Mouse (Mus musculus): ENCODE measurements at regions not wholly inside any gene's neighbourhood (a gene's known extent, or its start where the extent isn't known, plus 50 kb on each side); places are given as distances from the start of the nearest gene placed in this dataset.

- no peak for DNase-seq (ENCODE audit: low read depth, low spot score)
Measured at GRCm38 (mm10) chr5:73927534-73927933, 140.7 kb downstream of the Usp46 start.

DNA sequence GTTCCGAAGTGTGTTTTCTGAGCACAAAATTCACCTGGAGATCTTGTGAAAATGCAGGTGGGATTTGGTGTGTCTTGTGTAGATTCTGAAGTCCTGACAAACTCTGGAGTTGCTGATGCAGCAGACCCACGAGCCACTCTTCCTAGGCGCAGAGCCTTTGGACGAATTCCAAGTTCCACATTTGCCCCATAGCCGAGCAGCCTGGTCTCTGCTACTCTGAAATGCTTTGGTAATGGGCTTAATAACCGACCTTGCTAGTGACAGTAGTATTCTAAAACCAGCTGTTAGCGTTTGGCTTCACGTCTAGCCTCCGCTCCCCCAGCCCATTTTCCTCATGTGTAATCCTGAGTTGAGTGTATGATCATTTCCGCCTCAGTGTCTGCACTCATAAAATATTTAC is 139.5 kb downstream of the Usp46 start:
- DNase-seq (ENCODE audit: low read depth, low spot score): no peak

- no peak for DNase-seq (ENCODE audit: low read depth, low spot score)
Measured at GRCm38 (mm10) chr5:73930205-73930604, 138.0 kb downstream of the Usp46 start.

DNA sequence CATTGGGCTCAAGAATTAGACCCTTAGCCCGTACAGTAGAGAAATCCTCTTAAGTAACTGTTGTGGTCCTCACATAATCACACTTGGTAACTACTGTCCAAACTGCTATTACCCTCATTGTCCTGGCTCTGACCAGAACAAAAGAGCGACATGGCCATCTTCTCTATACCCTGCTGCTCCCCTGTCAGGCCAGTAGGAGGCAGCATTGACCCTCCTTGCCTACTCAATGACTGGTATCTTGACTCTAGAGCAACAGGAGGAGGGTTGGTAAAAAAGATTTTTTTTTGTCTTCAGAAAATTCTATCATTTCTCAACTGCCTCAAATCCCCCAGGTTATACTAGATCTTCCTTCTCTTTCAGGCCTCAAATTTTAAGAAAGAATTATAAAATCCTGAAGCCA is 130.4 kb downstream of the Usp46 start:
- peak; percentile 6 for DNase-seq (ENCODE audit: low read depth, low spot score)

GRCm38 (mm10) chr5:73938450-73938849 is 129.8 kb downstream of the Usp46 start:
- DNase-seq (ENCODE audit: low read depth, low spot score): no peak

DNA sequence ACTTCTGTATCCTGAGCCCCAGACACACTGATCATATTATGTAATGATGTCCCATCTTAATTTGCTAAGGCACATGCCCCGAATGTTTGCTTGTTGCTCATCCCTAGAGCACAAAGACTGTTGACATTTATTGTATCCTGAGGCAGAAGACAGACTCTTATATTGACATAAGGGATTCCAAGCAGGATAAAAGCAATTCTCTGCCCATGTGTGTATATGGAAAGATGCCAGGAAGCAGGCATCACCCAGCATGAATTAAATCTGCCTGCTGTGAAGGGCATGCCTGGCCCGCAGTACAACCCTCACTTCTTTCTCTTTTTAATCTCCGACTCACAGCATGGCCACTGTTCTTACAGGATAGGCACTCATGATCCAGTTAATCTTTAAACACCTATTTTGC is 125.3 kb downstream of the Usp46 start:
- DNase-seq (ENCODE audit: low read depth, low spot score): no peak

DNA sequence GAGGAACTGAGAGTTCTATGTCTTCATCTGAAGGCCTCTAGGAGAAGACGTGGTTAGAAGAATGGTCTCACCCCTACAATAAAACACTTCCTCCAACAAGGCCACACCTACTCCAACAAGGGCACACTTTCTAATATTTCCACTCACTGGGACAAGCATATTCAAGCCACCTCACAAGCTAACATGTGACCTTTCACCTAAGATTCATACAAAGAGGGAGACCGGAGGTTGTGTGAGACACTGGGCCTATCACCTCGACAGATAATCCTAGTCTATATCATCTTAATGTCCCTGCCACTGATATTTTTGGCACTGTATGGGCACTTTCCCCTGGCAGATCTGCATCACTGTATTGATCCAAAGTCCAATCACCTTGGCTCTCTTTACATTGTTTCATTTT is 122.6 kb downstream of the Usp46 start:
- no peak for DNase-seq (ENCODE audit: low read depth, low spot score)

- DNase-seq (ENCODE audit: low read depth, low spot score): no peak
Measured at GRCm38 (mm10) chr5:73946164-73946563, 122.1 kb downstream of the Usp46 start.

DNA sequence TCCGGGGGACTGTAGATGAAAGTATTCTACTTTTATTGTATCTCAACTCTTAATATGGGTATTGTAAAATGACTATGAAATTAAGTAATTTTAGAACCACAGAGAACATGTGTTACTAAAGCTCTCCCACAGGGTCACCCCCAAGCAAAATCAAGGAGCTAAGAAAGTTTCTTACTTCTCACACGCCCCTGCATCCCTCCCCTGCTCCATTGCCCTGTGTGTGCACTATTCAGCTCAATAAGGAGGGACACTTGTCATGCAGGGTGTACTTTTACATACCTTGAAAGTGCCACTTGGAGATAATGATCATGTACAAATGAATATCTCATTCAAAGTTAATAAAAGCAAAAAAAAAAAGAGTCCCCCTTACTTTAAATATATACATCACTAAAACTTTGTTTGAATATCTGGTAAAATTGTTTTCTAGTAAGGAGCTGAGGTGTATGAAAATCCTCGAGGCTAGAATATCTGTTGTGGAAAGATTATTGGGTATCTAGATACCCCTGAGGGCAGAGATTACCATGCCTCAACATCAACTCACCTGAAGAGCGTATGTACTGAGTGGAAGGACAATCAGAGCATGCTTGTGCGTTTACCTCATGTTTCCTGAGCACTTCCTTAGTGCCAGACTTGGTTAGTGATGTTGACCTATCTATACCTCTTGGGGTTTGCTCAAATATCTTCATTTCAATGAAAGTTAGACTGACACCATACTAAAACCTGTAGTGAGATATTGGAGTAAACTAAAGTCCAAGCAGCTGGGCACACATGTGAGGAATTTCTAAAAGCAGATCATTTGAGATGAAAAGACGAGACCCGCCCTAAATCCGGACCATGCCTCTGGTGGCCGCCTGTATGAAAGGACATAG is 120.0 kb downstream of the Usp46 start:
- no peak for DNase-seq (ENCODE audit: low read depth, low spot score)
